Mouse (Mus musculus) induced T-regulatory cell, adult 2 months (primary cell): ENCODE results near the gene Ralgapb.
A peak's percentile ranks its signal among the peaks of the same experiment; 100 is the strongest.

ENCODE experiments used
- DNase-seq: peaks from one replicate; pipeline ENCODE4 v3.0.0-alpha.2; 2012; ENCODE audit warnings: low read depth

The Ralgapb gene

GRCm38 (mm10) chr2:158408997-158409594, 552 bp upstream of the Ralgapb start:
- DNase-seq: no peak

GRCm38 (mm10) chr2:158410022-158411014, 670 bp downstream of the Ralgapb start:
- peak; percentile 70 for DNase-seq

GRCm38 (mm10) chr2:158413240-158413639, 3.6 kb downstream of the Ralgapb start:
- DNase-seq: no peak

- DNase-seq: no peak
Measured at GRCm38 (mm10) chr2:158415826-158416225, 6.2 kb downstream of the Ralgapb start.

- DNase-seq: no peak
Measured at GRCm38 (mm10) chr2:158418663-158419062, 9.0 kb downstream of the Ralgapb start.

- no peak for DNase-seq
Measured at GRCm38 (mm10) chr2:158445814-158446213, 36.2 kb downstream of the Ralgapb start.

GRCm38 (mm10) chr2:158449845-158450244, 40.2 kb downstream of the Ralgapb start:
- no peak for DNase-seq

- no peak for DNase-seq
Measured at GRCm38 (mm10) chr2:158456451-158456850, 46.8 kb downstream of the Ralgapb start.

GRCm38 (mm10) chr2:158457610-158458009, 48.0 kb downstream of the Ralgapb start:
- DNase-seq: no peak

- no peak for DNase-seq
Measured at GRCm38 (mm10) chr2:158462450-158462849, 52.8 kb downstream of the Ralgapb start.

GRCm38 (mm10) chr2:158474159-158474558, 64.5 kb downstream of the Ralgapb start:
- DNase-seq: no peak

- no peak for DNase-seq
Measured at GRCm38 (mm10) chr2:158477640-158478039, 68.0 kb downstream of the Ralgapb start.

GRCm38 (mm10) chr2:158498457-158498856, 88.8 kb downstream of the Ralgapb start:
- DNase-seq: no peak

- DNase-seq: no peak
Measured at GRCm38 (mm10) chr2:158501836-158502812, 92.5 kb downstream of the Ralgapb start, which contains the start of gene Adig. TSS of gene Adig (plus strand) at chr2:158502612.

- no peak for DNase-seq
Measured at GRCm38 (mm10) chr2:158503226-158503625, 93.6 kb downstream of the Ralgapb start.

- DNase-seq: no peak
Measured at GRCm38 (mm10) chr2:158503671-158504070, 94.0 kb downstream of the Ralgapb start.

- DNase-seq: no peak
Measured at GRCm38 (mm10) chr2:158506475-158506874, 96.8 kb downstream of the Ralgapb start.

- no peak for DNase-seq
Measured at GRCm38 (mm10) chr2:158507046-158507445, 97.4 kb downstream of the Ralgapb start.

- no peak for DNase-seq
Measured at GRCm38 (mm10) chr2:158510665-158511064, 101.0 kb downstream of the Ralgapb start.

GRCm38 (mm10) chr2:158512528-158512927, 102.9 kb downstream of the Ralgapb start, which contains the start of gene Arhgap40:
TSS of gene Arhgap40 (plus strand) at chr2:158512796.
- no peak for DNase-seq

- no peak for DNase-seq
Measured at GRCm38 (mm10) chr2:158513821-158514336, 104.2 kb downstream of the Ralgapb start.
